ENCODE assay signal across 9 mouse cellular contexts in the genomic region with DNA sequence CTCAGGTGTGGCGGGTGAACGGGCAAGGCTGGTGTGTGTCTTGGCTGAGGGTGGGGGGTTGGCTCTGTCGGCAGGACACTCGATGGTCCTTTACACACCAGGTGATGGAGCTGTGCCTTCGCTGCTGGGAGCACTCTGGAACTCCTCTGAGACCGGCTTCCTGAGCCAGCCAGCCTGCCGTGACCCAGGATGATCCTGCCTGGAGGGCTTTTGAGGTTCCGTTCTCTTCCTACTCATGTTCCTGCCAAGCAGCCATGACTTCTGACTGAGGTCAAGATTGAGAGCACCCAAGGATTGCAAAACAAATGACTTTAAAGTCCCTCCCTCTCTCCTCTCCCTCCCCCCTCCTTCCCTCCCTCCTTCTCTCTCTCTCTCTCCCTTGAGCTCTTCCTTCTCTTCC. TPM values are rescaled to one million over a fixed set of nuclear protein-coding genes. Genes with fewer than 3 reads are reported as not detected.
DNase-seq lines count a peak whose midpoint lies in the region; ATAC-seq and TF ChIP-seq lines count a peak whose summit lies in the region.
"Had no signal": no experiment of that assay in that cellular context is flagged by ENCODE, and none has a peak within 500 bp of the region (broad histone marks: within the 10 kb centered on the region; RNA-seq: fewer than 3 reads in every experiment).

No protein-coding gene starts in this region.

- no peak for TF ChIP-seq POLR2A in ES-Bruce4 (IDR thresholded peaks at IDR 0.05; ENCODE audit: insufficient read depth, low read length)

- no peaks in the 10 kb centered on the region for H3K4me1 ChIP-seq in ES-Bruce4 (ENCODE audit: control insufficient read depth, insufficient read depth, low read length)
- no peaks in the 10 kb centered on the region for H3K4me1 ChIP-seq in forebrain, embryonic 14.5 days (ENCODE audit: control insufficient read depth, insufficient read depth, low read length)
- no peaks in the 10 kb centered on the region for H3K4me1 ChIP-seq in forebrain, embryonic 15.5 days
- H3K4me1 ChIP-seq: limb, embryonic 15.5 days had no signal

- H3K9me3 ChIP-seq in ES-Bruce4 (replicated peaks; ENCODE audit: control insufficient read depth, insufficient read depth, low read length, poor library complexity, severe bottlenecking) = no peaks in the 10 kb centered on the region
- no peaks in the 10 kb centered on the region for H3K9me3 ChIP-seq in forebrain, embryonic 14.5 days (replicated peaks; ENCODE audit: control insufficient read depth, low read length)
- no peaks in the 10 kb centered on the region for H3K9me3 ChIP-seq in forebrain, embryonic 15.5 days
- H3K9me3 ChIP-seq: limb, embryonic 15.5 days had no signal

- no peak overlapping the region for H3K27ac ChIP-seq in ES-Bruce4 (ENCODE audit: insufficient read depth, low read length)
- no peak overlapping the region for H3K27ac ChIP-seq in forebrain, embryonic 14.5 days (ENCODE audit: low read depth, low read length)
- no peak overlapping the region for H3K27ac ChIP-seq in forebrain, embryonic 15.5 days (replicated peaks)
- H3K27ac ChIP-seq: limb, embryonic 15.5 days had no signal

- no peak overlapping the region for H3K9ac ChIP-seq in ES-Bruce4 (ENCODE audit: low read depth, poor library complexity, severe bottlenecking)
- H3K9ac ChIP-seq in forebrain, embryonic 14.5 days (ENCODE audit: low read length) = no peak overlapping the region
- no peak overlapping the region for H3K9ac ChIP-seq in forebrain, embryonic 15.5 days (replicated peaks)
- H3K9ac ChIP-seq: limb, embryonic 15.5 days had no signal

- peak overlapping the region; percentile 6; the same call in 1 of the 2 replicates for H3K4me3 ChIP-seq in ES-Bruce4 (ENCODE audit: low read depth, low read length)
- no peak overlapping the region for H3K4me3 ChIP-seq in forebrain, embryonic 14.5 days (ENCODE audit: low read depth, low read length)
- H3K4me3 ChIP-seq in forebrain, embryonic 15.5 days = no peak overlapping the region
- H3K4me3 ChIP-seq: limb, embryonic 15.5 days had no signal

- no peak for ATAC-seq in forebrain, embryonic 14.5 days
- no peak for ATAC-seq in forebrain, embryonic 15.5 days (replicated peaks)

- no peak overlapping the region for H3K4me2 ChIP-seq in forebrain, embryonic 14.5 days (ENCODE audit: low read length)
- H3K4me2 ChIP-seq in forebrain, embryonic 15.5 days (replicated peaks) = no peak overlapping the region
- H3K4me2 ChIP-seq: limb, embryonic 15.5 days had no signal

- no peak for TF ChIP-seq EP300 in ES-Bruce4 (IDR thresholded peaks at IDR 0.05; ENCODE audit: insufficient read depth, low read depth, low read length)

- TF ChIP-seq CTCF in ES-Bruce4 (IDR thresholded peaks at IDR 0.05; ENCODE audit: low read depth, low read length) = no peak

- intact Hi-C loops in gastrocnemius, postnatal 14 days (cut with DNase I; ENCODE audit: low total_unique reads) = no loop called here

- peaks cover 1% of the 10 kb centered on the region for H3K36me3 ChIP-seq in ES-Bruce4 (ENCODE audit: control insufficient read depth, insufficient read depth, low read length, poor library complexity, severe bottlenecking)
- peaks cover 1% of the 10 kb centered on the region for H3K36me3 ChIP-seq in forebrain, embryonic 14.5 days (ENCODE audit: control insufficient read depth, insufficient read depth, low read length)
- no peaks in the 10 kb centered on the region; the same call in 1 of the 2 replicates for H3K36me3 ChIP-seq in forebrain, embryonic 15.5 days

- peak; percentile 28 for DNase-seq in 416B (ENCODE audit: low read depth)
- DNase-seq in gastrocnemius, postnatal 14 days = peak; percentile 75
- DNase-seq in kidney, postnatal 14 days = peak; percentile 78
- no peak for DNase-seq in forebrain, embryonic 14.5 days (ENCODE audit: low spot score)
- DNase-seq in thymus, postnatal 4 days = no peak
- DNase-seq: cerebellum, postnatal 14 days had no signal

- no peaks in the 10 kb centered on the region for H3K27me3 ChIP-seq in ES-Bruce4 (ENCODE audit: control insufficient read depth, insufficient read depth, low read length, poor library complexity, severe bottlenecking)
- no peaks in the 10 kb centered on the region for H3K27me3 ChIP-seq in forebrain, embryonic 14.5 days (replicated peaks; ENCODE audit: control insufficient read depth, insufficient read depth, low read length)
- no peaks in the 10 kb centered on the region for H3K27me3 ChIP-seq in forebrain, embryonic 15.5 days
- H3K27me3 ChIP-seq: limb, embryonic 15.5 days had no signal

- WGBS in forebrain, embryonic 14.5 days = 82% methylated on average over 8 of the region's 8 CpGs
- 94% methylated on average over 8 of the region's 8 CpGs for WGBS in forebrain, embryonic 15.5 days

RNA-seq across cellular contexts. Expression of a gene that starts 11.5 kb away (rescaled TPM):
- polyA plus RNA-seq in ES-Bruce4 (2011; ENCODE audit: insufficient read depth, insufficient read length, low read depth, missing spikeins) = 53.3 and 53.9 TPM in 2 replicates
- 10 to 100 TPM; 11.2 to 12.9 TPM for total RNA-seq in gastrocnemius, postnatal 14 days (2021)
- 34.8 and 35.1 TPM in 2 replicates for polyA plus RNA-seq in forebrain, embryonic 14.5 days (2014; fragmentation: Nextera tagmentation; extraction: Ambion mirVana)
- polyA plus RNA-seq in forebrain, embryonic 15.5 days (2015; fragmentation: Nextera tagmentation; extraction: Ambion mirVana) = 36.4 and 37.0 TPM in 2 replicates

Comparison
In these comparisons a context has a peak if more than half of its experiments do, and no peak if none do; other contexts are left out.
1. DNase-seq: peak in 416B (single experiment), gastrocnemius, postnatal 14 days (single experiment) and kidney, postnatal 14 days (single experiment); none in forebrain, embryonic 14.5 days (single experiment) and thymus, postnatal 4 days (single experiment).